Mouse (Mus musculus) right cerebral cortex, postnatal 25 days (tissue): Measurements from ENCODE around the gene Ifnar2.
"Not testable (repeated sequence)": the region's sequence is repeated elsewhere in the genome, so short reads cannot be mapped to it uniquely, and the experiment has no call there.

ENCODE experiments used
- DNase-seq: peaks from one replicate; pipeline ENCODE4 v3.0.0; 2022

The Ifnar2 gene

DNA sequence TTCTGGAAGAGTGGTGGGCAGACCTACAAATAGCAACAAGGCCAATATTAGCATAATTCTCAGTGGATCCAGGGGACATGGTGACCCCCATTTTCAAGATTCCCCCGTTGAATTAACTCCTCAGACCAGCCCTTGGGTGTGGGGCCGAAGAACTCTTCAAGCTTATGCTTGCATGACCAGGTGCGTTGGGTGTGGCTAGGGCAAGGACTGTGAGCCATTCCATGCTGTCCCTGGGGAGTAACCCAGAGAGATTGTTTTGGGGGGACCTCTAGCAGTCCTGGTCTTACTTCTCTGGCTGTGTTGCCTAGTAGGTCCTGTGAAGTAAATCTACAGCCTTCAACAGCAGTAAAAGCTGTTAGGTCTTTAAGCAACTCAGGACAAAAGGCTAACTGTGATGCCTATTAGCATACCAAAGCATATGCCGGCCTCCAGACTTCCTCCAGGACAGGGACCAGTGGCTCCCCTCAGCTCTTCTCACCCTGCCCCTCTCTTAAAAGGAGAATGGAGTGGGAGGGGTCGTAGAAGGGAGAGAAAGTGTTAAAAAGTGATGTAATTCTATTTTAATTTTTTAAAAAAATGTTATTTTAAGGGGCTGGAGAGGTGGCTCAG is 60.2 kb downstream of the Ifnar2 start:
- DNase-seq = no peak

GRCm38 (mm10) chr16:91433329-91433933 is 60.8 kb downstream of the Ifnar2 start:
- no peak for DNase-seq

DNA sequence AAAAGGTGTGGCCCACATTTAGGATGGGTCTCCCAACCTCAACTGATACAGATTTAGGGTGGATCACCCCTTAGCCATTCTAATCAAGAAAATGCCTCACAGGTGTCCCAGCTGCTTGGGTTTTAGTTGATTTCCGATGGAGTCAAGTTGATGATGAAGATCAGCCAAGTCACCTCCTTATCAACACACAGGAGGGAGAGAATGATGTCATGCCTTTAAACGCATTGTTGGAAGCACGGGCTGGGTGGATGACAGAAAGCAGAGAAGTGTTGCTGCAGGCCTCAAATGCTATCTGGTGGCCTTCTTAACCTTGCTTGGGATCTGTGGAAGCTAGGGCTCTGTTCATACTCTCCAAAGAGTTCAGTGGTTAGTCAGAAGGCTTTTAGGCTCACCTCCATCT is 61.5 kb downstream of the Ifnar2 start:
- no peak for DNase-seq

- no peak for DNase-seq
These were observed 65.5 kb downstream of the Ifnar2 start for GRCm38 (mm10) chr16:91438081-91438480.

- DNase-seq = not testable (repeated sequence)
These were observed 66.0 kb downstream of the Ifnar2 start for GRCm38 (mm10) chr16:91438599-91438998.

DNA sequence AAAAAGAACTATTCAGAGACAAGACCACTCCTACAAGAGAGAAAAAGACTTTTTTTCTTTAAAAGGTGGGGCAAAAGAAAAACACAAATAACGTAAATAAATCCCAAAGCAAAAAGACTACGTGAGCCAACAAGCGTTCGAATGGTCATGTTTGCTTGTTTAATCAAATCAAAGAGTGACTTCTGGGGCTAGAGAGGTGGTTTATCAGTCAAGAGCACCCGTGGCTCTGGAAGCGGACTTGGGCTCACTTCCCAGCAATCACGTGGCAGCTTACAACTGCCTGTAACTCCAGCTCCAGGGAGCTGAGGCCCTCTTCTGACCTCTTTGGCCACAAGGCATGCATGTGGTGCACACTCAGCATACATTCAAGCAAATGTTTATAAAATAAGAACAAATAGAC is 68.8 kb downstream of the Ifnar2 start:
- DNase-seq = no peak

DNA sequence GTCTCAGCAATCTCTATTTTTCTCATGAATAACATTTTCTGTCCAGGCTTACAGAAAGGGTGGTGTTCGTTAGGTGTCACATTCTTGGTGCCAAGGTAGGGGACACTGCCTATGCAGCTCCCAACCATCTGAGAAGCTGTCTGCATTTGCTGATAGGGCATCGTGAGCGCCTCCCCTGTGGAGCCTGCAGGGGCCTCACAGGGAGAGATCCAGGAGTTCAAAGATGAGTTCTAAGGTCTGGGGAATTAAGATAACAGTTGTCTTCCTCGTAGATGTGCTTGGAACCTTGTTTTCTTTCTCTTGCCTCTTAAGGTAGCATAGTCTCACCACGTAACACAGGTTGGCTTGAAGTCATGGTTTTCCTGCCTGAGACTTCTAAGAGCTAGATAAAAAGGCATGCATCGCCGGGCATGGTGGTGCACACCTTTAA is 69.2 kb downstream of the Ifnar2 start:
- DNase-seq = no peak

- DNase-seq = peak; percentile 25
These were observed 69.9 kb downstream of the Ifnar2 start for GRCm38 (mm10) chr16:91442446-91442845.

- DNase-seq = no peak
These were observed 70.6 kb downstream of the Ifnar2 start for GRCm38 (mm10) chr16:91443211-91443611.

- DNase-seq = no peak
These were observed 72.3 kb downstream of the Ifnar2 start for GRCm38 (mm10) chr16:91444847-91445246.

GRCm38 (mm10) chr16:91445566-91445965 is 73.0 kb downstream of the Ifnar2 start:
- DNase-seq = no peak

GRCm38 (mm10) chr16:91446778-91447511 is 74.4 kb downstream of the Ifnar2 start:
- no peak for DNase-seq

DNA sequence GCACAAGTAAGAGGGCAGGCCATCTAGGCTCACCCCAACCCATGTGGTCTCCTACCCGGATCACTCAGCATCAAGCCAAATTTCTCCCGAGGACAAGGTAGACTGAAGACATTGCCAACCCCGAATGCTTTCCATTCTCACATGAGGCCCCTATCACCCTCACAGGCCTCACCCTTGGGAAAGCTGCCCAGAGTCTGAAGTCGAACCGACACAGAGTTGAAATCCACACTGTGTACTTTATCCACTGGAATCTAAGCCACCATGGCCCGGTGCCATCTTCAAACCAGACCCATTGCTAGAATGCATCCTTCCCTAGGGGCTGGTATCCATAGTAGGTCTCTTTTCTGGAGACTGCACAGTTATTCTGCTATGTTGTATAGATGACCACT is 74.9 kb downstream of the Ifnar2 start:
- no peak for DNase-seq

- DNase-seq = no peak
These were observed 75.5 kb downstream of the Ifnar2 start for GRCm38 (mm10) chr16:91448088-91448487.

GRCm38 (mm10) chr16:91448895-91449294 is 76.3 kb downstream of the Ifnar2 start:
- no peak for DNase-seq

- DNase-seq = no peak
These were observed 77.8 kb downstream of the Ifnar2 start for GRCm38 (mm10) chr16:91450137-91451064.

- DNase-seq = no peak
These were observed 79.4 kb downstream of the Ifnar2 start for GRCm38 (mm10) chr16:91451949-91452348.

DNA sequence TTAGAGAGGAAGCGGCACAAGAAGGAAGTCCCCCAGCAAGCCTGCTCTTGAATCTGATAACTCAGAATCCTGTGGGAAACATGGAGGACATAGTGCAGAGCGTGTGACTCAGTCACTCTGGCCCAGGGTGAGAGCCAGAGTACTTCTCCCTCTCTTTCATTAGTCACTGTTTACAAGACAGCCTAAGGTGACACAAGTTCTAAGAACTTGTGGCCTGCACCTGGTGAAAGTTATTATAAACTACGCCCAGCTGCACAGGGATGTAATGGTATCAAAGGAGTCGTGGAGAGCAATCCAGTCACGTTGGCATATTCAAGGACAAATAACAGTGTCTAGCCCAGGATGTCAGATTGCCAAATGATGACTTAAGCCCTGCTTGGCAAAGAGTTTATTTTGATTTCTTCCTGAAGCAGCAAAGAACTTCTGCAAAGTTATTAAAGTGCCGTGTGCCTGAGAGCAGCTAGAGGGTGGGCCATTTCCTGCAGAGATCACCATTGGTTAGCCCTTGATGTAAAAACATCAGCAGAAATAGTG is 79.8 kb downstream of the Ifnar2 start:
- DNase-seq = no peak
